Mouse (Mus musculus) bone marrow, adult 2 months (tissue): ENCODE measurements around the gene Rap1gap.

Experiments used
- CTCF ChIP-seq: fragments of 200-500 bp; IDR thresholded peaks from 2 replicates; pipeline ENCODE4 v1.5.1; 2011; ENCODE audit warnings: low read length, control low read depth; ENCODE audit not compliant: control insufficient read depth, insufficient read depth
- POLR2A ChIP-seq: fragments of 200-500 bp; IDR thresholded peaks from 2 replicates; pipeline ENCODE4 v1.6.1; 2011; ENCODE audit warnings: low read depth, mild to moderate bottlenecking, control low read depth, low read length, borderline replicate concordance; ENCODE audit not compliant: control insufficient read depth

DNA sequence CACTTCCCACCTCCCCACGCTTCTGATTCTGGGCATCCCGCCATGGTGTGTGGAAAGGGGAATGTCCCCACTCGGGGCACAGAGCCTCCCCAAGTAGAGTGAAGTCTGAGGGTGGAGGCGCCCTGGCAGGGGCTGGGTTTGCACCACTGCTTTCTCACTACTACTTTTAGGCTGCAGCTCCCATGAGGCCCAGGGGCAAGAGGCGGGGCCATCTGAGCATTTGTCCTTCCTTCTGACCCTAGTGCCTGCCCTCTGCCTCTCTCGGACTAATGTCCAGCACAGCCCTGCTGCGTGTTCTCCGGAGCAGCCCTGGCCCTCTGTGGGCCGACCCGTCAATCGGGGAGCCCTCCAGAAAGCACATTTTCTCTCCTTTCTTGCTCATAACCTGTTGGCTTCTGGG is 59.7 kb downstream of the Rap1gap start:
- TF ChIP-seq CTCF = no peak
- no peak for TF ChIP-seq POLR2A
